Mouse (Mus musculus): ENCODE measurements around the gene Abca6. TPM values are rescaled to one million over a fixed set of nuclear protein-coding genes. Genes with fewer than 3 reads are reported as not detected.

The Abca6 gene
- polyA plus RNA-seq (2012; rRNA removed), result 0.14 and 0.33 TPM in 2 replicates

- TF ChIP-seq POLR2A (IDR thresholded peaks at IDR 0.05; ENCODE audit: borderline replicate concordance, extremely low read depth, insufficient read depth, insufficient read length, poor library complexity, severe bottlenecking) (no peak), CTCF (IDR thresholded peaks at IDR 0.05; ENCODE audit: borderline replicate concordance, extremely low read depth, insufficient read depth, insufficient read length) (no peak)
- DNase-seq (ENCODE audit: low read depth), result peak; percentile 46
Observed at GRCm38 (mm10) chr11:110251534-110251933, at the start of gene Abca6. TSS of gene Abca6 (minus strand) at chr11:110251776.

- DNase-seq (ENCODE audit: low read depth), result no peak
- no peak for TF ChIP-seq POLR2A (IDR thresholded peaks at IDR 0.05; ENCODE audit: borderline replicate concordance, extremely low read depth, insufficient read depth, insufficient read length, poor library complexity, severe bottlenecking)
- no peak for TF ChIP-seq CTCF (IDR thresholded peaks at IDR 0.05; ENCODE audit: borderline replicate concordance, extremely low read depth, insufficient read depth, insufficient read length)
Observed at GRCm38 (mm10) chr11:110297917-110298533, 46.4 kb upstream of the Abca6 start.

- TF ChIP-seq POLR2A (IDR thresholded peaks at IDR 0.05; ENCODE audit: borderline replicate concordance, extremely low read depth, insufficient read depth, insufficient read length, poor library complexity, severe bottlenecking), result no peak
- no peak for TF ChIP-seq CTCF (IDR thresholded peaks at IDR 0.05; ENCODE audit: borderline replicate concordance, extremely low read depth, insufficient read depth, insufficient read length)
- no peak for DNase-seq (ENCODE audit: low read depth)
Observed at GRCm38 (mm10) chr11:110290586-110290985, 39.0 kb upstream of the Abca6 start.

GRCm38 (mm10) chr11:110288423-110288822 lies 36.8 kb upstream of the Abca6 start:
- no peak for DNase-seq (ENCODE audit: low read depth)
- TF ChIP-seq CTCF (IDR thresholded peaks at IDR 0.05; ENCODE audit: borderline replicate concordance, extremely low read depth, insufficient read depth, insufficient read length), result peak; percentile 15; the same call in 1 of the 2 replicates
- TF ChIP-seq POLR2A (IDR thresholded peaks at IDR 0.05; ENCODE audit: borderline replicate concordance, extremely low read depth, insufficient read depth, insufficient read length, poor library complexity, severe bottlenecking), result no peak

- TF ChIP-seq POLR2A (IDR thresholded peaks at IDR 0.05; ENCODE audit: borderline replicate concordance, extremely low read depth, insufficient read depth, insufficient read length, poor library complexity, severe bottlenecking) (no peak), CTCF (IDR thresholded peaks at IDR 0.05; ENCODE audit: borderline replicate concordance, extremely low read depth, insufficient read depth, insufficient read length) (no peak)
- DNase-seq (ENCODE audit: low read depth), result peak; percentile 48
Observed at GRCm38 (mm10) chr11:110287694-110288093, 36.1 kb upstream of the Abca6 start.

- DNase-seq (ENCODE audit: low read depth), result no peak
- TF ChIP-seq CTCF (IDR thresholded peaks at IDR 0.05; ENCODE audit: borderline replicate concordance, extremely low read depth, insufficient read depth, insufficient read length) (no peak), POLR2A (IDR thresholded peaks at IDR 0.05; ENCODE audit: borderline replicate concordance, extremely low read depth, insufficient read depth, insufficient read length, poor library complexity, severe bottlenecking) (no peak)
Observed at GRCm38 (mm10) chr11:110286331-110286730, 34.8 kb upstream of the Abca6 start.

GRCm38 (mm10) chr11:110284849-110285248 lies 33.3 kb upstream of the Abca6 start:
- no peak for TF ChIP-seq POLR2A (IDR thresholded peaks at IDR 0.05; ENCODE audit: borderline replicate concordance, extremely low read depth, insufficient read depth, insufficient read length, poor library complexity, severe bottlenecking)
- no peak for TF ChIP-seq CTCF (IDR thresholded peaks at IDR 0.05; ENCODE audit: borderline replicate concordance, extremely low read depth, insufficient read depth, insufficient read length)
- DNase-seq (ENCODE audit: low read depth), result no peak

GRCm38 (mm10) chr11:110284185-110284787 lies 32.7 kb upstream of the Abca6 start:
- DNase-seq (ENCODE audit: low read depth), result no peak
- no peak for TF ChIP-seq CTCF (IDR thresholded peaks at IDR 0.05; ENCODE audit: borderline replicate concordance, extremely low read depth, insufficient read depth, insufficient read length)
- TF ChIP-seq POLR2A (IDR thresholded peaks at IDR 0.05; ENCODE audit: borderline replicate concordance, extremely low read depth, insufficient read depth, insufficient read length, poor library complexity, severe bottlenecking), result no peak

- TF ChIP-seq CTCF (IDR thresholded peaks at IDR 0.05; ENCODE audit: borderline replicate concordance, extremely low read depth, insufficient read depth, insufficient read length), result no peak
- no peak for TF ChIP-seq POLR2A (IDR thresholded peaks at IDR 0.05; ENCODE audit: borderline replicate concordance, extremely low read depth, insufficient read depth, insufficient read length, poor library complexity, severe bottlenecking)
- DNase-seq (ENCODE audit: low read depth), result no peak
Observed at GRCm38 (mm10) chr11:110274794-110275193, 23.2 kb upstream of the Abca6 start.

- TF ChIP-seq POLR2A (IDR thresholded peaks at IDR 0.05; ENCODE audit: borderline replicate concordance, extremely low read depth, insufficient read depth, insufficient read length, poor library complexity, severe bottlenecking) (no peak), CTCF (IDR thresholded peaks at IDR 0.05; ENCODE audit: borderline replicate concordance, extremely low read depth, insufficient read depth, insufficient read length) (peak; percentile 79; the same call in 1 of the 2 replicates)
- peak; percentile 89 for DNase-seq (ENCODE audit: low read depth)
Observed at GRCm38 (mm10) chr11:110271745-110272144, 20.2 kb upstream of the Abca6 start.

- peak; percentile 92 for DNase-seq (ENCODE audit: low read depth)
- TF ChIP-seq CTCF (IDR thresholded peaks at IDR 0.05; ENCODE audit: borderline replicate concordance, extremely low read depth, insufficient read depth, insufficient read length) (peak; percentile 91), POLR2A (IDR thresholded peaks at IDR 0.05; ENCODE audit: borderline replicate concordance, extremely low read depth, insufficient read depth, insufficient read length, poor library complexity, severe bottlenecking) (no peak)
Observed at GRCm38 (mm10) chr11:110268244-110268844, 16.8 kb upstream of the Abca6 start.
